Mouse (Mus musculus): ENCODE data around the gene Ppfia3.

Gene Ppfia3

DNA sequence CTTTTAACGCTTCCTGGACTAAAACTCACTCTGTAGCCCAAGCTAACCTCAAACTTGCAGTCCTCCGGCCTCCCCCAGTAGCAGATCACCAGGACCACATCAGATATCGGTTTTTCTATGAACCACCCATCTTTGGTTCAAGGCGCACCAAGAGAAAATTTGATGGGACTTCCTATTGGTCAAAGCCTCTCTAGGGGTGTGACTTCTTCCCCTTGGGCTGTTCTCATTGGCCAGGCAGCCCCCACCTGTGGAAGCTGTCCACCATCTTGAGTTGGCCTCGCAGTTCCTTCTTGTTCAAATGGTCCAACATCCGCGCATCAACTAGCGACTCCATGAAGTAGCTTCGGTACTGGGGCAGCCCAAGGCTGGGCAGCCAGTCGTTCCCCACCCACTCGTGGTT, 24.7 kb downstream of the Ppfia3 start:
- DNase-seq: no peak

DNA sequence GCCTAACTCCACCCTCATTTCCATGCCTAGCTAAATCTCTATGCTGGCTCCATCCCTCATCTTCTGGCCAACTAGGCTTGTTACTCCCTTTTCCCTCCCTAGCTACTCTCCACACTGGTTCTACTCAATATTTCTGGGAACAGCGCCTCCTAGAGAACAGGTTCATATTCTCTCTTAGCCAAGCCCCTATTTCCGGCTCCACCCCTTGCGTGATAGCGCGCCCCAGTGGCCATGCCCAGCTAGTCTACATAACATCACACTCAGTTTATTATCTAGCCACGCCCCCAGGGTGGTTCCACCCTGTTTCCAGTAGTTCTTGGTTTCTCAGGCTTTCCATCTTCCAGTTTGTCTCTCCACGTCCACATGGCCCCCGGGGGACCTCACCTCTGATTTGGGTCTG, 25.5 kb downstream of the Ppfia3 start:
- peak; percentile 52 to 59 for DNase-seq

DNA sequence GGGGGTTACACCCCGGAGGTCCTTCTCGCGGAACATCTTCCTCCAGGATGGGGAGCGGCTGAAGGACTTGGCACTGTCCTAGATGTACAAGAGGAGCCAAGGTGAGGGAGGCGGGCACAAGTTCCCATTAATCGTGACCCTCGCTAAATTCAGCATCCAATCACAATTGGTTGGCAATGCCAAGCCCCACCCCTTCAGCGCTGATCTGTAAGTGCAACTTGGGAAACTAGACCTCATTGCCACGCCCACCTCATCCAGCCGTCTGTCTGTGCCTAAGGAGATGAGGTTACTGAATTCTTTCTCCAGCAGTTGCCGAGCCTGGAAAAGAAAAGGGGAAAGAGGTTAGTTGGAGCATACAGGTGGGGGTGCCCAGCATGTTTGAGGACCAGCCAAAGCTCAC, 26.1 kb downstream of the Ppfia3 start:
- no peak for DNase-seq

DNA sequence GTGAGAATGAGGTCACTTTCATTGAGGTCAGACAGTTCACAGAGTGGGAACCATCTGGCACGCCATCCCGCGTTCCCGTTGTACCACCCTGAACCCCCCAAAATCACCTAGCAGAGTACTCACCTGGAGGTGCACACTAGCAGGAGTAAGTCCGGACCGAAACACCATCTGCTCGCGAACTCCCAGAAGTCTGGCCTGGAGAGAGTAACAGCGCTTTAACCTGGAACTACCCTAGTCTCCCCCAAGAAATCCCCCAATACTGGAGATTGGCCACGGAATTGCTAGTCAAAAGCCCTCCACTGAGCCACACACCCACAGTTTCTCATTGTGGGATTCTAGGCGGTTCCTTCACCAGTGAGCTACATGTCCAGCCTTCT, 26.8 kb downstream of the Ppfia3 start:
- DNase-seq: no peak

DNA sequence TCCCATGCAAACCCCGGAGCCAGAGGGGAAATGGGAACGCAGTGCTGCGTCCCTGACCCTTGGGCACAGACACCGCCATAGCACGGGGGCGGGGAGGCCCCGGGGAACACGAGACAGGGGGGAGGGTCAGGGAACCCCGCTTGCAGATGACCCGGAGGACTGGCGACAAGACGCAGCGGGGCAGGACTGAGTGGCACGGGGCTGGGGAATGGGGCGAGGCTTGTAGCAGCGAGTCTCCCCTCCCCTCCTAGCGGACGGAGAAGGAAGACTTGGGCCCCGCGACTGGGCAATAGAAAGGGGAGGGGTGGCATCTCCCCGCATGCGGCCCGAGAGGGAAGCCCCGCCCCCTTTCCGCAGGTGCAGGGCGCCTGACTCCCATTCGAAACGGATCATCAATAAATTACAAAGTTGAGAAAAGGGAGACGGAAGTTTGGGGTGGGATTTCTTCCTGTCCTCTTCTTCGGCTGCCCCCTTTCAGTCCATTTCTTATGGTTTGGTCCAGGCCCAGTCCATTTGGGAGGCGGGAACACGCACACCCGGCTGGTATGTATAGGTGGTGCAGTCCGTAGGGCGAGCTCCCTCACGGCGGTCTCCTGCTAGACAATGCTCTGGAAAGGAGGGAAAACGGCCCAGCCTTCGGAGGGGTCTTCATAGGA, 27.3 kb downstream of the Ppfia3 start:
- DNase-seq: peak; percentile 71 to 74

DNA sequence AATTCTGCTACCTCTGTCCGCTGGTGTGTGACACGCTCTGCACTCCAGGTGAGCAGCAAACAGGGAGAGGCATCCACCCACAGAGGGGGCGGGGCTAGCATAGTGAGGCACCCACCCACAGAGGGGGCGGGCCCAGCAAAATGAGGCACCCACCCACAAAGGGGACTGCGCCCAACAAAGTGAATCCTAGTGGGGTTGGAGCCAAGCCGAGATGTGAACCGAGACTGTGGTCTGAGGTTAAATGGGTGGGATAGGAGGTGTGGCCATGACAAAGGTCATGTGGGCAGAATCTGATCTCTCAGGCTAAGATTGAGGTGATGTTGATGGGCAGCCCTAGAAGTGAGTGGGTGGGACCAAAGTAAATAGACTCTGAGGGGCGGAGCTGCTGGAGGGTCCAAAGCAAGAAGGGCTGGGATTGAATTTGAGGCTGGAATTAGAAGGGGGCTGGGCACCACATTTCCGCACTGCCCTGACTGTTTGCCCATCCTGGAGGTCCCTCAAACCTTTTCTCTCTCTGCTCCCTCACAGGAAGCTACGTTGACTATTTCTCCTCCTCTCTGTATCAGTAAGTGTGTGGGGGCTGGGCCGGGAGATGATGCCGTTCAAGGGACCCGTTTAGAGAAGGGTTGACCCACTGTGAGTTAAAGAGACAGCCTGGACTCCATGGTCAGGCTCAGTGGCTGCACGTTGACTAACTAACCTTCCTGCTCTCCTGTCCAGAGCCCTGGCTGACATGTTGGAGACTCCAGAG, 28.5 kb downstream of the Ppfia3 start:
- DNase-seq: peak; percentile 44 to 46

DNA sequence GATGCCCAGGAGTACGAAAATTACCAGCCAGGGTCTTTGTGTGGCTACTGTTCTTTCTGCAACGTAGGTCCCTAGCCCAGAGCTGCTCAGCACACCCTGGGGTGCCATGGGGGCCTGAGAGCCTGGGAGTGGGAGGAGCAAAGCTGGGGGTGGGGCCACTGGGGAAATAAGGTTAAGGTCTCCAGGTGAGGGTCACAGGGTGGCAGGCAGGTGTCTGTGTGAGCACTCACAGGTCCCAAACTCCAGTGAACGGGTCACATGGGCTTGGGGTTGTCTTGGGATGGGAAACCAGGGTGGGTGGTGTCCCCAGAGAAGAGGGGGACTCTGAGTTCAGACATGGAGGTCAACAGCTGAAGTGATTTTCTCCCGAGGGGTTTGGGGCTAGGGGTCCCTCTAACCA, 29.4 kb downstream of the Ppfia3 start:
- no peak for DNase-seq

DNA sequence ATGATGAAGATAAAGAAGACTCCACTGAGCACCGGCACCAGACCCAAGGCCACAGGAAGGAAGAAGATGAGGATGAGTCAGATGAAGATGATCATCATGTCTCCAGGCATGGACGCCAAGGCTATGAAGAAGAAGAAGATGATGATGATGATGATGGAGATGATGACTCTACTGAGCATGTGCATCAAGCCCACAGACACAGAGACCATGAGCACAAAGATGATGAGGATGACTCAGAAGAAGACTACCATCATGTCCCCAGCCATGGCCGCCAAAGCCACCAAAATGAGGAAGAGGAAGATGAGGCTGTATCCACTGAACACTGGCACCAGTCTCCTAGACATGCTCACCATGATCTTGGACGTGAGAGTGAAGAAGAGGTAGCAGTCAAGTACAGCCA, 30.5 kb downstream of the Ppfia3 start:
- no peak for DNase-seq

DNA sequence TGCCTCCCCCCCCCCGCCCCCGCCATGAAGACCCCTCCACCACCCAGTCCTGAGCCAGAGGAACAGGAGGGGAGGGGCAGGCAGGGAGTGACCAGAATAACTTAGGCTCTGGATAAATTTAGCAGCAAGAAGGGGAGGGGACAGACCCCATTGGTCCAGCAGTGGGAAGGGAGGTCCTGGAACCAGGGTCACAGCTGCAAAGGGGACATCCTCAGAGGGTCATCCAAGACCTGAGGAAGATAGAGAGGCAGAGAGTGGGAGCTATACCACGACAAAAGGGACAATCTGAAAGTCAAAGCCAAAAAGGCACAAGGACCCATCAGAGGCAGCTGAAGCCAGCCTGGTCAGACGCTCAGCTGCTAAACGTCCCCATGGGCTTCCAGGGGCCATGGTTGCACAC, 31.8 kb downstream of the Ppfia3 start, which contains the start of gene Hrc:
Gene Hrc, plus strand, starts transcription at position 235 of the 400 bp plus-strand sequence.
- DNase-seq: no peak

DNA sequence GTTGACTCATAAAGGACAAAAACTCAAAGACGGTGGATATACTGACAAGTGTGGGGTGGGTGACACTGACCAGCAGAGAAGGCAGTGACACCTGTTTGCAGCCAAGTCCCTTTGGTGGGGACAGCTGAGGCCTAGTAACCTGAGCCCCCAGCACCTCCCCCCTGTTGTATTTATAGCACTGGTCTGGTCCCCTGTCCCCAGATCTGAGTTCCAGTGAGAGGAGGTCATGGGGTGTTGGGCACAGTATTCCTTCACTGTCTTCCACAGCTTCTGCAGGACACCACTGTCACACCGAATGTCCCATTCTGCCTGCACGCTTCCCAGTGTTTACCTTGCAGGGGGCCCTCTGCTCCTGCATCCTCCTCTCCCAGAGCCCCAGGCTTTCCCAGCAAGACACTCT, 32.2 kb downstream of the Ppfia3 start:
- DNase-seq: no peak

DNA sequence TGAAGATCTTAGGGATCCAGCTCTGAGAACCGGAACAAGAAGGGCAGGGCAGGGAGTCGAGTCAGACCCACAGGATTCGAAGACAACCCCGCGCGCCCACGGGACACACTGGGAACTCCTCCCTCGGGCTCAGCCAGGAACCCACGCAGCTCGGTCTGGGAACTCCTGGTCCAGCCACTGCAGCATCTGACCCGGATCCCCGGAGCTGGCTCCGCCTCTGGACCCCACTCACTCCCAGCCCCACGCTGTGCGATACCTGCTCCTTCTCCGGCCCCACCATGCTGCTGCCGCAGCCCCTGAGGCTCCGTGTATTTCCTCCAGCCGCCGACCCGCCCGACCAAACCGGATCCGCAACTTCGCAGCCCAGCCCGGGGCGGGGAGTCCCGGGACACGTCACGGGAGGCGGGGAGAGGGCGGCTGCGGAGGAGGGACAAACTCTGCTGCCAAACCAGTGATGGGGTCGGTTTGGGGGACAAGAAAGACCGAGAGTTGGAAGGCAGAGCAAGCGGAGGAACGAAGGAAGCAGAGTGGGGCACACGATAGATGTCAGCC, 33.3 kb downstream of the Ppfia3 start, which contains the start of gene Trpm4:
Gene Trpm4, minus strand, starts transcription at position 350 of the 552 bp plus-strand sequence.
- peak; percentile 76 to 79 for DNase-seq

DNA sequence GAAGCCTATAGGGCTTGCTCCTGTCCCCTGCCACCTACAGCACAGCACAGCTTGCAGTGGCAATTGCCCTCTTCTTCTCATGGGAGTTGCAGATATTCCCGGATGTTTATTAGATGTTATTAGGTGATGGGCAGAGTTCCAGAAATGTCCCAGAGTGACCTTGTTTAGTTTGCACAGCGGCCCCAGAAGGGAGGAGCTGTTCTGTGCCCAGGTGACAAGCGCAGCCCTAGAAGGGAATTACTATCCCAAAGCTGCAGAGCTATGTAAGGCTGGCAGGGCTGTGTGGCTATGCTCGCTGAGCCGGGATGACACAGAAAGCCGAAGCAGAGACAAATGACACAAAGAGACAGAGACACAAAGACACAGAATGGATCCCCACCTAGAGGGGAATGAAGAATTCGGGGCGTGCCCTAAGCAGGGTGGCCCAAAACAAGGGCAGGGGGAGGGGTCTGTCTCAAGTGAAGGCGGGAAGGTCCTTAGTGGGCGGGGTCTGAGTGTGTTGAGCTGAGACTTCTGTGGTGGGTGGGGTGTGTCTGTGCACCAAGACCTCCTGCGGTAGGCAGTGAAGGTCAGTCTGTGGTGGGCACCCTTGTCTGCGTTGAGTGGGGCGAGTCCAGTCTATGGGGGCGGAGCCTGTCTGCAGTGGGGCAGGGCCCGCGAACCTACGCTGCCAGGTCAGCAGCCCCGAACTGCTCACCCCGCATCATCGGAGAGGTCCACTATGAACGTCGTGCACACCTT, 34.0 kb downstream of the Ppfia3 start:
- peak; percentile 40 to 44 for DNase-seq

DNA sequence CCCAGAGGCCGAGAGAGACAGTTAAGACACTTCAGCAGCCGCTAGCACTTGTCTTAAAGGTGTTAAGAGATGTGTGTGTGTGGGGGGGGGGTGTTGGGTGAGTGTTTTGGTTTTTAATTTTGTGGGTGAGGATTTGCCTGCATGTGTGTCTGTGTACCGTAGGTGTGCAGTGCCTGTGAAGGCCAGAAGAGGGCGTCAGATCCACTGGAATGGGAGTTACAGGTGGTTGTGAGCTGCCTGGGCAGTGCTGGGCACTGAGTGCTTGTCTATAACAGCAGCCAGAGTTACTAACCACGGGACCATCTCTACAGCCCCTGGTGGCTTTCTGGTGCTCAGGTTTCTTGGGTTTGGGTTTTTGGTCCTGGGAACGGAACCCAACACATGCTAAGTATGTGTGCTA, 35.3 kb downstream of the Ppfia3 start:
- no peak for DNase-seq

DNA sequence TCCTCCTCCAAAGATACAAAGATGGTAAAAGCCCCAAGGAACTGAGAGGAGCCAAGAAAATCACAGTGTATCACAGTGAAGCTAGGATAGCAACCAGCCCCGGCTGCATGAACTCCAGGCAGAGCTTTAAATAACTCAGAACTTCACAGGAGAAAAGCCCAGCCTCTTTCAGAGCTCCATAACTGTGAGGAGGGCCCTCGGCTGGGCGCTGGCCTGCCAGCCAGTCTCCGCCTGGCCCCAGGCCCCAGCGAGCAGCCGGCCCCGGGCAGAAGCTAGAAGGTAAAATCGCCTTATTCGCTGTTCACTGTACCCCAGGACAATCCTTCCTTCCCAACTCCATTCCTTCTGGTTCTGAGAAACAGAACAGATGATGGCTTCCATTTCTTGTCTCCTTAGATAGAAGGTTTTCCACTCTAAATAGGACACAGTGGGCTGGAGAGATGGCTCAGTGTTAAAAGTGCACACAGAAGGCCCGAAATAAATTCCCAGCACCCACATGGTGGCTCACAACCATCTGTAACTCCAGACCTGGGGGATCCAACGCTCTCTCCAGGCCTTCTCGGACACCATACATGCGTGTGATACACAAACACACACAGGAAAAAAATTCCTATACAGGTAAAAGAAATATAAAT, 37.9 kb downstream of the Ppfia3 start:
- no peak for DNase-seq

DNA sequence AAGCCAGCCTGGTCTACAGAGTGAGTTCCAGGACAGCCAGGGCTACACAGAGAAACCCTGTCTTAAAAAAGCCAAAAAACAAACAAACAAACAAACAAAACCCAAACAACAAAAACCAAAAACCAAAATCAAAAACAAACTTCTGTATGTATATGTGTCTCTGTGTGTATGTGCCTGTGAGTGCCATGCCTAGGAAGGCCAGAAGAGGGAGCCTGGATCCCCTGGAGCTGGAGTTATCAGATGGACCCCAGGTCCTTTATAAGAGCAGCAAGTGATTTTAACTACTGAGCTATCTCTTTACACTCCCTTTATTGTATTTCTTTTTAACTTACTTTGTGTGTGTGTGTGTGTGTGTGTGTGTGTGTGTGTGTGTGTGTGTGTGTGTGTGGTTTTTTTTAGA, 41.0 kb downstream of the Ppfia3 start:
- no peak for DNase-seq

DNA sequence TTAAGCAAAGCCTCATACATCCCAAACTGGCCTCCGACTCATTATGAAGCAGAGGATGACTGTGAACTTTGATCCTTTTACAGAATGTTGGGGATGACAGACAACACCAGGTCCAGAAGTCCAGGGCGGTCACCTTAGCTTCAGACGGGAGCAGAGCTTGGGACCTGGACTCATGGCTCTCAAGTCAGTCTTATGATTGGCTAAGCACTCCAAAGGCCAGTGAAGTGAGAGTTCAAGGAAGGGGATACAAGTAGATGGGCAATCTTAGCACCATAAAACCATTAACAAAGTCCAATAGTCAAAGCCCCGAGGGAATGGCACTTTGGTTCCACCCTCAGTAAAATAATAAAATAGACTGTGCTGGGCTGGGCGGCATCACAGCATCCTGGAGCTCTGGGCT, 43.8 kb downstream of the Ppfia3 start:
- no peak for DNase-seq

DNA sequence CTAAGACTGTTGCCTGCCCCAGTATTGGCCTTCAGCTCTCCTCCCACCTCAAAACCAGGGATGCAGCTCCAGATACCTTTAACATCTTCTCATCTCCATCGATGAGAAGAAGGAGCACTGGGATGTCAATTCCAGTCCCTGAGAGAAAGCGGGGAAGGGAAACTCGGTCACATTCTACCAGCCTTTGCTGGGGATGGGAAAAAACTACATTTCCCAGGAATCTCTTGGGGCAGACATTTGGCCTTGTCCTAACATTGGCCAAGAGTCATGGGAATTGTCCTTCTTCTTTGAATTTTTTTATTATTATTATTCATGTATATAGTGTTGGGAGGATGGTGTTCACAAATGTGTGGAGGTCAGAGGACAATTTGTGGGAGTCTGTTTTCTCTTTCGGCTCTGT, 44.6 kb downstream of the Ppfia3 start:
- no peak for DNase-seq

DNA sequence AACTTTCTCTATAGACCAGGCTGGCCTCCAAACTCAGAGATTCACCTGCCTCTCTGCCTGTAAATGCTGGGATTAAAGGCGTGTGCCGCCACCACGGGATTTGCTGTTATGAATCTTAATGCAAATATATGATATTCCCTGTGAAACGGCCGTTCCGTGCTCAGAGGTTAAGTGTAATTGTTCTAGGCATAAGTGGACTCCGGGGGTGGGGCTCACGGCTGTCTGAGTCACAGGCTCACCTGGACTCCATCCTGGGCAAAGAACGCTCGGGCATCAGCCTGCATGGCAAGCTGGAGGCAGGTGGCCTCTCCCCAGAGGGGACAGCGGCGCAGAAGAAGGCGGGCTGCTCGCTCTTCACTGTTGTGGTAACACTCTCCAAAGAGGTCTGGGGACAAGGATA, 50.3 kb downstream of the Ppfia3 start:
- no peak for DNase-seq

DNA sequence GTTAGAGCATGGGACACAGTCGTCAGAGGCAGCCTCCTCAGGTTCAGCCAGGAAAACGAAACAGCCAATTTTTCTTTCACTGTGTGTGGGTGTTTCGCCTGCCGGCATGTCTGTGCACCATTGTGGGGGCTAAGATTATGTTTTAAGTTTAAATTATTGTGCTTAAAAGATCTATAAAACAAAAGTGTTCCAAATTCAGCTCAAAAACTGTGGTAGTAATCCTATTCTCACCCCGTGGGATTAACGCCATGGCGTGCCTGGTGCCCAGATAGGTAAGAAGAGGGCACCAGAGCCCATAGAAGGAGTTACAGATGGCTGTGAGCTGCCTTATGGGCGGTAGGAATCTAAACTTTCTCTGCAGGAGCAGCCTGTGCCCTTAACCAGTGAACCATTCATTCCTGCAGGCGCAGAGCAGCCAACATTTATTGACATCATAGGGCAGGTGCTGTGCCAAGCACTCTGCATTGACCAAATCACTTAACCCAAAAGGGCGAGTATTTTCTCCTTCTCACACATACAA, 51.6 kb downstream of the Ppfia3 start:
- no peak for DNase-seq

DNA sequence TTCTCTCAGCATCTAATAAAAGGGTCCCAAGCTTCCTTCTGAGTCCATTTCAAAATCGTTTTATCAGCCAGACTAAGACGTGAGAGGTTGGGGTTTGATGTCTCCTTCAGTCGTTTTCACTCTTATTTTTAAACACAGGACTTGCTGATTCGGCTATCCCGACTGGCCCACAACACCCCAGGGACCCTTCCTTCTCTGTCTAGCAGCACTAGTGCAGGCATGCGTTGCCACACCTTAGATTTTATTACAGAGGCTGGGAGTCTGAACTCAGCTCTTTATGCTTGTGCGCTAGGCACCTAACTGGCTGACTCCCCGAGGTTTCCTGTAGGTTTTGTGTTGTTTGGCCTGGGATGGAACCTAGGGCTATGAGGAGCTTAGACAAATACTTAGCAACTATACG, 53.3 kb downstream of the Ppfia3 start:
- no peak for DNase-seq

DNA sequence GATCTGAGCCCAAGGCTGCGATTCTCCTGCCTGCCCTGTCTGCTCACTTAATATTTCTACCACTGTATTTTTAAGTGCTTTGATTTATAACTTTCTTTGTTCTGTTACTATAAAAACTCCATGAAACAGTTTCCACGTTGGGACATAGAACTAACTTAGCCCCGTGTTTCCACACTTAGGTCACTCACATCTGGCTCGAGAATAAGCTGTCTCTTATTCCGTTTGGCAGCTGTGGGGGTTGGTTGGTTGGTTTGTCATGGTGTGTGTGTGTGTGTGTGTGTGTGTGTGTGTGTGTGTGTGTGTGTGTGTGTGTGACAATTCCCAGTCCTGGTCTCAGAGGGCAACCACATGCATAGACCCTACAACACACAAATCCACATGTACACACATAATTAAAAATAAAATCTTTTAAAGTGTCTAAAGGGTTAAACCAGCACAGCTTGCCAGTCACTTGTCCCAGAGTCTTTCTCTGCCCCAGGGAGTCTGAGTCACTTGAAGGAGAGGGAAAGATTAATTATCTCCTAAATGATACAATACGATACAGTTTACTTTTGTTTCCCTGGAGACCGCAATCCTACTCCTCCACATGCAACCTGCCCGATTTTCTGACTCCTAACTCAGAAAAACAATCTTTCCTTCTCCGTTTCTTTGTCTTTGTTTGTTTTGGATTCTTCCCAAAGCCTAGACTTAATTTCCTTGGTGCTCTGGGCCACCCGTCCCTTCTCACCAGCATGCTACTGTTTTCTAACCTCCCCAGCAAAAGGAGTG, 53.9 kb downstream of the Ppfia3 start:
- DNase-seq: no peak

DNA sequence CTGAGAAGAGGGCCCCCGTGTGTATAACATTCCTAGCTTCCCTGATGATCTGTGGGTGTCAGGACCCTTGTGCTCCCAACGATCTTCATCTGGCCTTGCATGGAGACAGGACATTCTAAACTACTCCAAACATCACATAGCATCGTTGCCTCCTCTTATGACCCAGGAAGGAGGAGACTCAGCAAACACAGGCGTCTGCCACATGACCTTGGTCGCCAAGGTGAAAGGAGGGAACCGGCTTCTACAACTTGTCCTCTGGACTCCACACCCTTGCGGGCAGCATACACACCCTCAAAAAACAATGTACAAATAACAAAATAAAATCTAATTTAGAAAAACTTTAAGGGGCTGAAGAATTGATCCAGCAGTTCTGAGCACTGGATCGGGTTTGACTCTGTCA, 54.8 kb downstream of the Ppfia3 start:
- DNase-seq: no peak

All from cerebellum, adult 18-20 months (tissue).